Mouse (Mus musculus) embryonic stem cell, embryonic (primary cell): Measurements from ENCODE around the gene Mast4.

Experiments
- CTCF ChIA-PET, 4 experiments: fragments of 300-600 bp in 2 of 4; fragments of 350-600 bp in 2 of 4; sonication (Branson Sonifier 250); formaldehyde crosslinking; loops; one replicate each; lab custom pipeline; 2022; ENCODE audit warnings: inconsistent platforms in 2 of 4; lab: Charles Lee
- POLR2A ChIA-PET, 4 experiments: fragments of 300-600 bp in 2 of 4; fragments of 350-600 bp in 2 of 4; sonication (Branson Sonifier 250); formaldehyde crosslinking; loops; one replicate each; lab custom pipeline; 2022; ENCODE audit warnings: antibody characterized with exemption in 4 of 4, inconsistent platforms in 1 of 4; lab: Charles Lee

Gene Mast4

GRCm38 (mm10) chr13:102764218-102764617 is 570.1 kb downstream of the Mast4 start:
- CTCF ChIA-PET, result interaction anchor here in 1 of 4 experiments (0.6 kb wide), 1 partner anchor 13 kb away, joined by 5 read pairs; no protein-coding TSS in a partner anchor

GRCm38 (mm10) chr13:102762203-102762602 is 572.1 kb downstream of the Mast4 start:
- CTCF ChIA-PET, result no interaction called here
- POLR2A ChIA-PET, result no interaction called here

More at GRCm38 (mm10) chr13:102764218-102764617, 570.1 kb downstream of the Mast4 start:
- POLR2A ChIA-PET, result interaction anchor here in 1 of 4 experiments (0.9 kb wide), 1 partner anchor 39 kb away, joined by 3 read pairs; no protein-coding TSS in a partner anchor

- POLR2A ChIA-PET, result no interaction called here
- CTCF ChIA-PET, result no interaction called here
Measured at GRCm38 (mm10) chr13:102761410-102761809, 572.9 kb downstream of the Mast4 start.

GRCm38 (mm10) chr13:102758021-102758420 is 576.3 kb downstream of the Mast4 start:
- POLR2A ChIA-PET, result interaction anchor here in 1 of 4 experiments (1.4 kb wide), 1 partner anchor 12 kb away, joined by 3 read pairs; no protein-coding TSS in a partner anchor
- CTCF ChIA-PET, result no interaction called here

- ChIA-PET POLR2A (no interaction called here), CTCF (interaction anchor here in 1 of 4 experiments (0.6 kb wide), 1 partner anchor 9 kb away, joined by 3 read pairs; no protein-coding TSS in a partner anchor)
Measured at GRCm38 (mm10) chr13:102756071-102756470, 578.2 kb downstream of the Mast4 start.

- CTCF ChIA-PET, result no interaction called here
- POLR2A ChIA-PET, result no interaction called here
Measured at GRCm38 (mm10) chr13:102755124-102755523, 579.2 kb downstream of the Mast4 start.

GRCm38 (mm10) chr13:102753714-102754556 is 580.4 kb downstream of the Mast4 start:
- POLR2A ChIA-PET, result no interaction called here

GRCm38 (mm10) chr13:102749891-102750290 is 584.4 kb downstream of the Mast4 start:
- ChIA-PET POLR2A (no interaction called here), CTCF (no interaction called here)

More at GRCm38 (mm10) chr13:102753714-102754556, 580.4 kb downstream of the Mast4 start:
- CTCF ChIA-PET, result interaction anchor here in 1 of 4 experiments (0.9 kb wide), 1 partner anchor 9 kb away, joined by 3 read pairs; no protein-coding TSS in a partner anchor

- ChIA-PET POLR2A (interaction anchor here in 1 of 4 experiments (1.0 kb wide), 1 partner anchor 85 kb away, joined by 3 read pairs; no protein-coding TSS in a partner anchor), CTCF (no interaction called here)
Measured at GRCm38 (mm10) chr13:102749194-102749593, 585.1 kb downstream of the Mast4 start.

- ChIA-PET CTCF (interaction anchor here in 1 of 4 experiments (0.6 kb wide), 1 partner anchor 16 kb away, joined by 4 read pairs; no protein-coding TSS in a partner anchor), POLR2A (interaction anchor here in 1 of 4 experiments (1.0 to 2.3 kb wide), 5 partner anchors 10 to 92 kb away, joined by 3 to 10 read pairs (median 3); no protein-coding TSS in a partner anchor)
Measured at GRCm38 (mm10) chr13:102746803-102747561, 587.3 kb downstream of the Mast4 start.

GRCm38 (mm10) chr13:102745626-102746342 is 588.5 kb downstream of the Mast4 start:
- ChIA-PET POLR2A (interaction anchor here in 2 of 4 experiments (0.6 to 2.3 kb wide), 9 partner anchors 9 to 160 kb away, joined by 3 to 10 read pairs (median 3); no protein-coding TSS in a partner anchor), CTCF (interaction anchor here (0.6 to 2.3 kb wide), 20 partner anchors 8 to 375 kb away, joined by 3 to 17 read pairs (median 4); partner anchors contain the start of gene Cd180 (in 2 of the 4))

GRCm38 (mm10) chr13:102745270-102745600 is 589.1 kb downstream of the Mast4 start:
- ChIA-PET CTCF (interaction anchor here (0.6 to 2.3 kb wide), 25 partner anchors 8 to 787 kb away, joined by 3 to 17 read pairs (median 3); partner anchors contain the start of gene Cd180 (in 2 of the 4)), POLR2A (interaction anchor here in 2 of 4 experiments (0.5 to 2.3 kb wide), 9 partner anchors 10 to 161 kb away, joined by 3 to 10 read pairs (median 3); no protein-coding TSS in a partner anchor)

- CTCF ChIA-PET, result interaction anchor here (0.6 to 2.3 kb wide), 22 partner anchors 9 to 788 kb away, joined by 3 to 14 read pairs (median 3); partner anchors contain the start of gene Cd180 (in 1 of the 4)
- POLR2A ChIA-PET, result interaction anchor here in 3 of 4 experiments (0.5 to 1.6 kb wide), 10 partner anchors 10 to 995 kb away, joined by 3 to 4 read pairs (median 3); no protein-coding TSS in a partner anchor
Measured at GRCm38 (mm10) chr13:102744481-102745269, 589.6 kb downstream of the Mast4 start.

- CTCF ChIA-PET, result no interaction called here
- POLR2A ChIA-PET, result interaction anchor here in 2 of 4 experiments (0.6 to 1.4 kb wide), 3 partner anchors 13 to 87 kb away, joined by 3 to 9 read pairs (median 5); no protein-coding TSS in a partner anchor
Measured at GRCm38 (mm10) chr13:102739720-102740535, 594.4 kb downstream of the Mast4 start.

- ChIA-PET POLR2A (interaction anchor here in 3 of 4 experiments (0.8 to 1.2 kb wide), 4 partner anchors 11 to 92 kb away, joined by 3 read pairs; no protein-coding TSS in a partner anchor), CTCF (no interaction called here)
Measured at GRCm38 (mm10) chr13:102737811-102738210, 596.5 kb downstream of the Mast4 start.

GRCm38 (mm10) chr13:102733063-102733462 is 601.2 kb downstream of the Mast4 start:
- CTCF ChIA-PET, result no interaction called here
- POLR2A ChIA-PET, result interaction anchor here in 1 of 4 experiments (1.3 kb wide), 1 partner anchor 18 kb away, joined by 3 read pairs; no protein-coding TSS in a partner anchor
